Mouse (Mus musculus) right cerebral cortex, adult 18-20 months (tissue): ENCODE measurements at regions not wholly inside any gene's neighbourhood (a gene's known extent, or its start where the extent isn't known, plus 50 kb on each side); places are given as distances from the start of the nearest gene placed in this dataset.

Source experiments
- DNase-seq: peaks from one replicate; pipeline ENCODE4 v3.0.0; 2022; ENCODE audit warnings: mixed read lengths

GRCm38 (mm10) chrX:166718075-166718474 lies 132.6 kb upstream of the Egfl6 start:
- no peak for DNase-seq

GRCm38 (mm10) chrX:166709306-166709705 lies 123.8 kb upstream of the Egfl6 start:
- DNase-seq, result no peak

GRCm38 (mm10) chrX:166708106-166708505 lies 122.6 kb upstream of the Egfl6 start:
- no peak for DNase-seq

DNA sequence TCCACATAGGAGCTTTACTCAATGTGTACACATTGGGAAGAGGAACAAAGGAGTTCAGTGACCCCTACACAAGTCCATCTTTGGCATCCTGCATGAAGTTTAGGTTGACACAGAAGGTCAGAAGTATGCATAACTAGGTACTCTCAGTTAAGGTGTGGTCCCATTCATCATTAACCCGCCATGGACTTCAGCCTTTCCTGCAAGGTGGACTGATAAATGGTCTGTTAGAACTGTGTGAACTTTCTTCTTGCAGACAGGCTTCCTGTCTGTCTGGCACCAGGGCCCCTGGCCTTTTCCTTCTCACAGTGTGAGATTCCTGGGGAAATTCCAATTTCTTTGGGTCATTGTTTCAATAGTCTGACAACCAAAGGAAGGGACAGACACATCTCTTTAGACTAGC lies 121.5 kb upstream of the Egfl6 start:
- no peak for DNase-seq

DNA sequence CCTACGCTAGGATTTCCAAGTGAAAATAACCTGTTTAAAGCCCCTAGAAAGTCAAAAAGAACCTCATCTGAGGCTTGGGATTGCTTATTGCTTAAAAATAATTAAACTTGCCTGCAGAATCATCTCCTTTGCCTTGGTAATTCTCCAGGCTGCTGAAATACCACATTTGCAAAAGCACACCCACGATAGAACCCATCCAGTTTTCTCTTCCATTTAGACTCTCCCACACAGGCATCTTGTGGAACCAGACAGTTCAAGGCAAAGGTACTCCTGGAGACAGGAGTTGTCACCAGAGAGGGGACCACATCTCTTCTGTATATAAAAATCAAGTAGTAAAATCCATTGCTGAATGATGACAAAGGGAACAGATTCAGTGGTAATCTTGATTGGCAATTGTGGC lies 118.8 kb upstream of the Egfl6 start:
- DNase-seq, result peak; percentile 49

DNA sequence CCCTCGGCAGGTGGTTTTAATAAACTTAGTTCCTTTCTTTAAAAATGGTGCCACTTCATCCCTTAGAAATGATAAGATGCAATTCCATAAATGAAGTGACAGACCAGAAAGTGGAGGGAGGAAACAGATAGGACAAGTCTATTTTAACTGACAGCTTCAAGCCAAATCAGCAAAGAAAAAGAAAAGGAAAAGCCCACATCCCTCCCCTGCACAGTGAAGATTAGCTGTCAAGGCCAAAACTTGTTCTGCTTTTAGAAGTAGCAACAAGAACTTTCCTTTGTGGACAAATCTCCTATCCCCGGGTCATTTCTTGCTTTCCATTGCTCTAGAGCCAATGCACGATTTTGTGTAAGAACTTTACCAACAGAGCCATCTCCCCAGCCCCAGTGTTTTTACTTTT lies 108.7 kb upstream of the Egfl6 start:
- DNase-seq, result no peak

GRCm38 (mm10) chrX:166688779-166689178 lies 103.3 kb upstream of the Egfl6 start:
- no peak for DNase-seq

DNA sequence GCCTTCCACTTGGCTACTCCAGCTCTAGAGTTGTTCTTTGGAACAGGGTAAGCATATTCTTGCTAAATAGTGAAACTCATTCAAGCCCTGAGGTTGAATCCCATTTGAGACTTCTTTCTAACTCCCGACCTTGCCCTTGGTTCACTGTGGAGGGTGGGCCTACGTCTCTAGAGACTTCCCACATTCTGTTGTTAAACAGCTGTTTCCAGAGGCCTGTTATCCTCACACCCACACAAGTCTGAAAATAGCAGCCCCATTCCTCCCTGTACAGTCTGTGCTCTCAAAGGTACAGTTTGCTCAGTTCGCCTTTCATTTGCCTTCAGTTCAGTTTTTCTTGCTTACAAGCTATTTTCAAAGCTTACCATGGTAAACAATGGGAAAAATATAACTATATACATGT lies 87.9 kb upstream of the Egfl6 start:
- DNase-seq, result peak; percentile 17

GRCm38 (mm10) chrX:166672617-166673016 lies 87.1 kb upstream of the Egfl6 start:
- DNase-seq, result no peak

GRCm38 (mm10) chrX:166671853-166672252 lies 86.3 kb upstream of the Egfl6 start:
- peak; percentile 19 for DNase-seq

DNA sequence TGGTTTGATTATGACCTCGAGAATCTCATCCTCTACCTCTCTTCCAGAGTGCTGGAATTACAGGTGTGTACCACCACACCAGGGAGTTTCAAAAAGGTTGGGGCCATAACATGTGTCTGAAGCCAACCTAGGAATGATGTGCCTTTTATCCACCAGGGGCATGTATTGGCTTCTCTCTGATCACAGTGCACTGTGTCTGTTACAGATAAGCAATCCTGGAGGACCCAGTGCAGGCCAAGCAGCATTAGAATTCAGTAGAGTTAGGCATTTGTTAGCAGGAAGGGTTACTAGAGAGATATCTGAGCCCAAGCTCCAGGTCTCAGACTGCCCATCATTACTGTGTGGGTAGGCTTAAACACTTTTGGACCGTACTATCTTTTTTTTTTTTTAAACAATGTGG lies 80.8 kb upstream of the Egfl6 start:
- no peak for DNase-seq

DNA sequence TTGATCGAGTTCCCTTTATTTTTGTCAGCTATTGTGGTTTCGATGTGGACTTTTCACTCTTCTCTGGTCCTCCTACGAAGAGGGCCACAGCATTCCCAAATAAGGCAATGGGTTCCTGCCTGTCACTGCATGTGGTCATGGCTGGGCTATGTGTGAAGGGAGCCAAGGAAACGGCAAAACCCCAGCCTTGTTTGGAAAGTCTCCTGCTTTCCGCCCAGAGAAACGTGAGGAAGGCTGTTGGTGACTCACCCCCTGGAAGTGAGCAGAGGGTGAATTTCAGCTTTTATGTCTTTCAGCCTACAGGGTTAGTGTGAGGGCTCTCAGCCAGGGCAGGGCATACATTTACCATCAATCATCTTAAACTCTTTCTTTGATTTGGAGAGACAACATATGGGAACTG lies 76.3 kb upstream of the Egfl6 start:
- peak; percentile 27 for DNase-seq

- peak; percentile 18 for DNase-seq
Measured at GRCm38 (mm10) chrX:166661043-166661718, 75.7 kb upstream of the Egfl6 start.

- peak; percentile 48 for DNase-seq
Measured at GRCm38 (mm10) chrX:166660715-166661042, 75.2 kb upstream of the Egfl6 start.

DNA sequence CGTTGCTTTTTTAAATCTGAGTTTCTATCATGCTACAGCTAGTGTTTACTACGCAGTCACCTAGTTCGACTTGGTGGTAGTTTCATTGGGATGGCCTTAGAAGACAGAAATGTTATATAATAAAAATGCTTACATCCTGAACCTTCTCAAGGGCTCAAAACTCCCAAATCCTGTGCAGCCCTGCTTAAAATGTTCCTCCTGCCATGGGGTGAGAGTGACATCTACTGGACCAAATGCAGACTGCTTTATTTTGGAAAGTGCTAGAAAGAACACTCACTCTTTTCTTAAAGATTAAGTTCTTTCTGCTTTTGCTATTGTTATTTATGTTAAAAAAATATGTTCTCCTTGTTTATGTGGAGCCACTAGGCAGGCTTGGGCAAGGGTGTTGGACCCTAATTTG lies 66.9 kb upstream of the Egfl6 start:
- DNase-seq, result peak; percentile 37

GRCm38 (mm10) chrX:166645713-166646112 lies 60.2 kb upstream of the Egfl6 start:
- DNase-seq, result no peak

- DNase-seq, result no peak
Measured at GRCm38 (mm10) chrX:166641256-166641655, 55.7 kb upstream of the Egfl6 start.

GRCm38 (mm10) chrX:166640258-166640657 lies 54.7 kb upstream of the Egfl6 start:
- DNase-seq, result no peak
